17 mouse cellular contexts compared by ENCODE assay signal in the genomic region with DNA sequence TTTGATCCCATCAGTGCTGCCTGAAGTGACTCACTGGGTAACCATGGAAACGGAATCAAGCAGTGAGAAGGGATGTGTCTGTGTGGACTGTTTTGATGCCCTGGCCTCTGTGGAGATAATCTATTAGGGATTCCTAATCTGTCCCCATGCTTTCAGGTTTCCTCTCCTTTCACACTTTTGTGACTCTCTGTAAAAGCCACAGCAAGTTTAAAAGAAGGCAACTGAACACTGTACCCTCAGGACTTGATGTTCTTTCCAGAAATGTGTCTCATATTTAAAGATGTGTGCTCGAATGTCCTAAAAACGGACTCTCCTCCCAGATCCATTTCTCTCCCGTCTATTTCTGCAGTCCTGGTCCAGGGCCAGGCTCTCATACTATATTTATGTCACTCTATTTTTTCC.
DNase-seq lines count a peak whose midpoint lies in the region; ATAC-seq and TF ChIP-seq lines count a peak whose summit lies in the region.
"Had no signal": no experiment of that assay in that cellular context is flagged by ENCODE, and none has a peak within 500 bp of the region (broad histone marks: within the 10 kb centered on the region; RNA-seq: fewer than 3 reads in every experiment).

No protein-coding gene starts in this region.

- WGBS in midbrain, embryonic 11.5 days, result 51% methylated on average over 4 of the region's 4 CpGs

- H3K9me3 ChIP-seq in midbrain, embryonic 11.5 days (ENCODE audit: control insufficient read depth, low read length), result no peaks in the 10 kb centered on the region
- H3K9me3 ChIP-seq: limb, embryonic 15.5 days; neural tube, embryonic 12.5 days had no signal

- ATAC-seq in midbrain, embryonic 11.5 days (ENCODE audit: low FRiP score), result peak; percentile 65; the same call in 1 of the 2 replicates
- ATAC-seq: Patski had no signal

- H3K27ac ChIP-seq in gastrocnemius, adult 2 months, result peak overlapping the region; percentile 83
- no peak overlapping the region for H3K27ac ChIP-seq in midbrain, embryonic 11.5 days (ENCODE audit: low read depth, low read length)
- H3K27ac ChIP-seq: kidney, postnatal 0 days; limb, embryonic 15.5 days; neural tube, embryonic 12.5 days had no signal

- H3K4me1 ChIP-seq in midbrain, embryonic 11.5 days (ENCODE audit: control insufficient read depth, insufficient read depth, low read length), result peaks cover 5% of the 10 kb centered on the region; the same call in 1 of the 2 replicates
- H3K4me1 ChIP-seq: limb, embryonic 15.5 days; neural tube, embryonic 12.5 days had no signal

- TF ChIP-seq CTCF in gastrocnemius, adult 2 months (IDR thresholded peaks at IDR 0.05), result no peak

- H3K4me2 ChIP-seq in midbrain, embryonic 11.5 days, result no peak overlapping the region
- H3K4me2 ChIP-seq: limb, embryonic 15.5 days; lung, embryonic 14.5 days; neural tube, embryonic 12.5 days had no signal

- no peaks in the 10 kb centered on the region for H3K27me3 ChIP-seq in midbrain, embryonic 11.5 days (ENCODE audit: control insufficient read depth, insufficient read depth, low read length)
- H3K27me3 ChIP-seq: CH12.LX; limb, embryonic 15.5 days; neural tube, embryonic 12.5 days; Patski had no signal

- no peak overlapping the region for H3K9ac ChIP-seq in midbrain, embryonic 11.5 days (ENCODE audit: low read length)
- H3K9ac ChIP-seq: limb, embryonic 15.5 days; lung, embryonic 14.5 days; neural tube, embryonic 12.5 days had no signal

- DNase-seq in gastrocnemius, adult 2 months, result peak; percentile 59
- no peak for DNase-seq in gastrocnemius, postnatal 36 days
- DNase-seq in right cerebral cortex, postnatal 10 days (ENCODE audit: low spot score in 2 of 2), result peak; percentile 53 to 64
- no peak for DNase-seq in right cerebral cortex, postnatal 14 days
- DNase-seq in midbrain, embryonic 11.5 days (ENCODE audit: low spot score, missing footprints), result peak; percentile 87
- no peak for DNase-seq in testis, postnatal 14 days (ENCODE audit: low spot score)
- DNase-seq in urinary bladder, postnatal 14 days (ENCODE audit: low spot score), result no peak
- DNase-seq: adrenal gland, adult 8-10 months; heart, postnatal 10 days; layer of hippocampus, adult 9-11 months; lung, embryonic 14.5 days; thymus, postnatal 14 days had no signal

- no peaks in the 10 kb centered on the region for H3K36me3 ChIP-seq in midbrain, embryonic 11.5 days (ENCODE audit: control insufficient read depth, insufficient read depth, low read length)
- H3K36me3 ChIP-seq: limb, embryonic 15.5 days; neural tube, embryonic 12.5 days had no signal

- intact Hi-C loops in gastrocnemius, adult 2 months (cut with DNase I), result no loop called here
- intact Hi-C loops in gastrocnemius, postnatal 36 days (cut with DNase I), result no loop called here

- H3K4me3 ChIP-seq in gastrocnemius, adult 2 months, result no peak overlapping the region
- H3K4me3 ChIP-seq in midbrain, embryonic 11.5 days (ENCODE audit: low read depth, low read length), result no peak overlapping the region
- H3K4me3 ChIP-seq: limb, embryonic 15.5 days; neural tube, embryonic 12.5 days had no signal

Comparison
In these comparisons a context has a peak if more than half of its experiments do, and no peak if none do; other contexts are left out.
1. DNase-seq: peak in gastrocnemius, adult 2 months (single experiment), right cerebral cortex, postnatal 10 days (2 of 2) and midbrain, embryonic 11.5 days (single experiment); none in gastrocnemius, postnatal 36 days (0 of 2), right cerebral cortex, postnatal 14 days (single experiment), testis, postnatal 14 days (single experiment) and urinary bladder, postnatal 14 days (single experiment).